Mouse (Mus musculus) midbrain, embryonic 11.5 days (tissue): ENCODE measurements at regions not wholly inside any gene's neighbourhood (a gene's known extent, or its start where the extent isn't known, plus 50 kb on each side); places are given as distances from the start of the nearest gene placed in this dataset.

ENCODE experiments used
- ATAC-seq: fragments of 200-750 bp; cut with Nextera tagmentation; 2 replicates; pipeline ENCODE4 v1.8.0; 2017; ENCODE audit warnings: moderate TSS enrichment, moderate library complexity; ENCODE audit not compliant: low FRiP score
- DNase-seq: peaks from one replicate; pipeline ENCODE4 v3.0.0; 2015; ENCODE audit warnings: low spot score; ENCODE audit errors: missing footprints
- H3K27ac ChIP-seq: fragments of 300-500 bp; sonication (generic); 2 replicates; pipeline ENCODE4 v1.5.1; 2014; ENCODE audit warnings: low read depth, low read length
- H3K27me3 ChIP-seq: fragments of 300-500 bp; sonication (generic); 2 replicates; pipeline ENCODE4 v1.6.1; 2014; ENCODE audit warnings: mild to moderate bottlenecking, low read length, moderate library complexity, mixed read lengths; ENCODE audit not compliant: control insufficient read depth, insufficient read depth
- H3K36me3 ChIP-seq: fragments of 300-500 bp; sonication (generic); 2 replicates; pipeline ENCODE4 v1.6.1; 2014; ENCODE audit warnings: mild to moderate bottlenecking, low read length, moderate library complexity, mixed read lengths; ENCODE audit not compliant: control insufficient read depth, insufficient read depth
- H3K4me1 ChIP-seq: fragments of 300-500 bp; sonication (generic); 2 replicates; pipeline ENCODE4 v1.6.1; 2014; ENCODE audit warnings: low read length; ENCODE audit not compliant: control insufficient read depth, insufficient read depth
- H3K4me2 ChIP-seq: fragments of 300-500 bp; sonication (generic); 2 replicates; pipeline ENCODE4 v1.6.1; 2014; ENCODE audit warnings: mild to moderate bottlenecking, moderate library complexity
- H3K4me3 ChIP-seq: fragments of 300-500 bp; sonication (generic); 2 replicates; pipeline ENCODE4 v1.5.1; 2014; ENCODE audit warnings: low read depth, low read length
- H3K9ac ChIP-seq: fragments of 300-500 bp; sonication (generic); 2 replicates; pipeline ENCODE4 v1.6.1; 2014; ENCODE audit warnings: low read length
- H3K9me3 ChIP-seq: fragments of 300-500 bp; sonication (generic); 2 replicates; pipeline ENCODE4 v1.6.1; 2016; ENCODE audit warnings: low read length; ENCODE audit not compliant: control insufficient read depth
- WGBS: fragments of 180-500 bp; shearing (Covaris S2); extraction: QIAGEN DNeasy Blood & Tissue Kit; methylation state at CpG from one replicate; pipeline ENCODE4 v1.1.7; 2014; 5-methylcytosine and 5-hydroxymethylcytosine counted together

DNA sequence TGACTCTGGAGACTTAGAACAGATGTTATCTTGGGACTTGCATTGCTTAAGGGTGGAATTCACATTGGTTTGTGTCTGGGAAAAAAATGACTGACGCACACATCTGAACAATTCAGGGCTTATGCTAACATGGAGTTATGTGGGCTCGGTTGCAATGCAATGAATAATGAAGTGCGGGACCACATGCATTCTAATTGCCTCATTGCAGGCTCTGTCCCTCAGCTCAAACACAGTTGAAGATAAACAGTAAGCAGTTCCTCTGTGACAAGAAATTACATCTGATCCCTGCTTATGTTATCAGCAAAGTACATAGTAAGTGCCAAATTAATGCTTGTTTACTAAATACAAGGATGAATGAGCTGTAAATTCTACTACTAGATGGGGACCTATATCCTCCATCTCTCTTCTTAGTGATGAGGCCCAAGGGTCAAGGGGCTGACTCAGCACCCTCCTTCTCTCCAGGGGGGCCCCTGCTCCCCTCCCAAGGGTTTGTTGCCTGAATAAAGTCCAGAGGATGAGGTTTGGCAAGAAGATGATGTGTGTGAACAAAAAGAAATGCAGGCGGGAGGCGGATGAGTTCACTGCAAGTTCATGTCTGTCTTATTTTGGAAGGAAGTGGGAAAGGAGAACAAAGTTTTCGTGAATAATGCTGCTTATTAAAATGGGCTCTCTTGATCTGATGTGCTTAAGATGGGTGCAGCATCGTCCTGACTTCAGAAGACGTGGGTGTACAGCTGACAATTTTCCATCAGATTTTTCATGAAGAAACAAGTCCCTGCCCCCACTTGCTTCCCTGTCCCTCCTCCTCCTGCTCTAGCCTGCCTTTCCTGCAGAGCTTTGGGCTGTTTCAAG, 533.1 kb downstream of the Shisa9 start:
- no peak overlapping the region for H3K27ac ChIP-seq
- ATAC-seq (no peak), DNase-seq (no peak)
- no peak overlapping the region for H3K4me2 ChIP-seq
- H3K36me3 ChIP-seq = no peaks in the 10 kb centered on the region
- H3K9ac ChIP-seq = no peak overlapping the region
- H3K4me3 ChIP-seq = no peak overlapping the region
- 82% methylated on average over 8 of the region's 8 CpGs for WGBS
- no peaks in the 10 kb centered on the region for H3K9me3 ChIP-seq
- H3K27me3 ChIP-seq = no peaks in the 10 kb centered on the region
- H3K4me1 ChIP-seq = no peaks in the 10 kb centered on the region

DNA sequence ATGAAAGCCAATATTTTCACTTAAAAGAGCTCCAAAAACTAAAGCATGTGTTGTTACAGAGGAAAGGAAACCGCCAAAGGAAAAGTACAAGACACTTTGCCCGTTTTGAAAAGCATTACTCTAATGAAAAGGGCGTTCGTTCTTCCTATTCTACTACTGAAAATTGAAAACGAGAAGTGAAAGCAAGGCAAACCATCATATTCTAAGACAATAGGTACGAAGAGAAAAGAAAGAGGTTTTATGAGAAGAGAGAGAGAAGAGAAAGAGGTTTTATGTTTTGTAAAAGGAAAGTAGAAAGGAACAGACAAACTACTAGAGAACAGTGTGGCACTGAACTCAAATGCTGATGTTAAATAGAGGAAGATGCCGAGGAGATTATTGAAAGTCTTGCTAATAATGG, 534.4 kb downstream of the Shisa9 start:
- no peak overlapping the region for H3K9ac ChIP-seq
- H3K4me2 ChIP-seq = no peak overlapping the region
- H3K27me3 ChIP-seq = no peaks in the 10 kb centered on the region
- H3K4me1 ChIP-seq = no peaks in the 10 kb centered on the region
- DNase-seq (no peak), ATAC-seq (no peak)
- H3K4me3 ChIP-seq = no peak overlapping the region
- H3K27ac ChIP-seq = no peak overlapping the region
- H3K36me3 ChIP-seq = no peaks in the 10 kb centered on the region
- H3K9me3 ChIP-seq = no peaks in the 10 kb centered on the region
- WGBS = 90% methylated on average over 7 of the region's 7 CpGs

DNA sequence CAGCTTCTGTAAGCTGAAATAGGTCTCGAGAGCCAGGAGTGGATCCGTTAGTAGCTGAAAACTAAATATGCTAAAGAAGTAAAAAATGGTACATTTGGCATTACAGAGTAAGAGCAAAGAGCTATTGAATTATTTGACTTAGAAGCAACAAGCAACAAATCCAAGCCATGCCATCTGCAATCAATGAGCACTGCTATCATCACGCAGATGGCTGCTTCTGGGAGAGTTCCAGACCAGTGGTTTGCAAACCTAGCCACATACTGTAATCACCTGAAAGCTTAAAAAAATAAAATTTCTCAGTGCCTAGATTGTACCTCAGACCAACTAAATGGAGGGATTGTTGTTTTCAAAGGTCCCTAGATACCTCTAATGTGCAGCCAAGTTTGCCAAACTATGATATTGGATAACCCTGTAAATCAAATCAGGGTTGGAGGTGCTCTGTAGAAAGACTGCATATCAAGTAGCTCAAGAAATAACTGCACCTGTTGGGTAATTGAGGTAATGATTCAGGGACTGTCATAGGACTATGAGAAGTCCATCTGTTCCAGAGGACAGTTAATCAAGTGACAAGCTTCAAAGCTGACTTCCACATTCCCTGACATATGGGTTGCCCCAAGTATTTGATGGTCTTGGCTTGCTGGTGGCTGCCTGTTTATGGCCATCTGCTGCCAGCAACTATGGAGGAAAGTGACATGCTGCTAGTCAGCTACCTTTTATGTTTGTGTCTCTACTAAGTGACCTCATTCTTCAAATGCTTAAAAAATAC, 538.0 kb downstream of the Shisa9 start:
- Histone ChIP-seq H3K4me3 (no peak overlapping the region), H3K4me1 (no peaks in the 10 kb centered on the region), H3K36me3 (no peaks in the 10 kb centered on the region), H3K9me3 (no peaks in the 10 kb centered on the region), H3K9ac (no peak overlapping the region), H3K27ac (no peak overlapping the region), H3K4me2 (no peak overlapping the region), H3K27me3 (no peaks in the 10 kb centered on the region)
- no peak for DNase-seq
- no peak for ATAC-seq
- WGBS = 84% methylated on average over 3 of the region's 3 CpGs

DNA sequence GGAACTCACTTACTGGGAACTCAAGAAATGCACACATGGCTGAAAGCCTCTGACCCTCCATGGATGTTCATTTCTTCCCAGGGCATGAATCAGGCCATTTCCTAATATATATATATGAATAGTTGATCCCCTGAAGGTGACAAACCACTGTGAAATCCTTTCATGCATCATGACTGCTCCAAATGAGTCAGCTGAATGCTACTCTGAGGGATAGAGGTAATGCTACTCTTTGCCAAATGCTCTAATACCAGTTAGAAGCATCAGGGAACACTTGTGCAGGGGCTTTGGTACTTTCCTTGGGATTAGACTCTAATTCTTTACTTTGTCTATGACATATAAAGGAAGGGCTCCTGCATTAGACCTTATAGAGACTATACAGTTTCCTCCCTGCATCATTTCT, 561.0 kb upstream of the Ercc4 start:
- Histone ChIP-seq H3K4me3 (no peak overlapping the region), H3K4me2 (no peak overlapping the region), H3K4me1 (no peaks in the 10 kb centered on the region), H3K9me3 (no peaks in the 10 kb centered on the region), H3K27me3 (no peaks in the 10 kb centered on the region), H3K27ac (no peak overlapping the region), H3K36me3 (no peaks in the 10 kb centered on the region), H3K9ac (no peak overlapping the region)
- no peak for DNase-seq
- no peak for ATAC-seq

DNA sequence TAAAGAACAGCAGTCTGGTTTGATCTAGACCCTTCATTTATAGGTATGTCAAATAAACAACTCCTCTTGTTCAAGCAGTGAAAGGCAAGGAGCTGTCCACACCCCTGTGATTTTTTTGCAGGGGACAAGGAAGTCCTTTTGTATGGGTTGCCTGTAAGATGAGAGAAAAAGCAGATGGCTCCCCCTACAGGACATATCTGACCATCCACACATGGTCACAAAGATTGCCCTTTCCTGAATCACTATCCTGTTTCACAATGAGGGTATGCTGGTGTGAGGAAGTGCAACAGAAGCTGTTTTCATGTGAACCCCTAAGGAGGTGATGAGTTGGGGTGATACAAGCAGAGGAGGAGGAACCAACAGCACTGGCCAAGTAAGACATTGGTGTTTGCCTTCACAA, 520.6 kb upstream of the Ercc4 start:
- DNase-seq = no peak

DNA sequence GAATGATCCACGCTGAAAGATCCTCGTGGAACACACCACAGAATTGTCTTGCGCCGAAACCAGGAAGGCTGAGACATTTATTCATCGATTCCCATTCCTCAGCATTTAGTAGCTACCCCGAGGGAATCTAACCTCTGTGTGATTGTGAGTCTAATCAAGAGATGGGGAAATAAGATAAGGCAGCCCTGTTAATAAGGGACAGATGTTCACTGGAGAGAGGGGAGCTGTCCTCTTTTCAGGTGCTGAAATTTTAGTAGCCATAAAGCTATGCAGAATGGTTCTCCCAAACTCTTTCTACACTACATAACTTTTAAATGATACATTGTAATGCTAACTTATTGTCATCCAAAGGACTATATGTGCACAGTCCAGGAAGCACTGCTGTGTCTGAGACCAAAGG, 501.2 kb upstream of the Ercc4 start:
- no peak overlapping the region for H3K9ac ChIP-seq
- WGBS = 76% methylated on average over 6 of the region's 6 CpGs
- peak; percentile 89 for DNase-seq

More for the DNA sequence above, 520.6 kb upstream of the Ercc4 start:
- no peaks in the 10 kb centered on the region for H3K36me3 ChIP-seq
- H3K4me1 ChIP-seq = no peaks in the 10 kb centered on the region
- H3K27me3 ChIP-seq = no peaks in the 10 kb centered on the region
- no peak for ATAC-seq
- H3K27ac ChIP-seq = no peak overlapping the region
- no peak overlapping the region for H3K4me3 ChIP-seq
- no peak overlapping the region for H3K4me2 ChIP-seq
- H3K9me3 ChIP-seq = no peaks in the 10 kb centered on the region
- H3K9ac ChIP-seq = no peak overlapping the region

DNA sequence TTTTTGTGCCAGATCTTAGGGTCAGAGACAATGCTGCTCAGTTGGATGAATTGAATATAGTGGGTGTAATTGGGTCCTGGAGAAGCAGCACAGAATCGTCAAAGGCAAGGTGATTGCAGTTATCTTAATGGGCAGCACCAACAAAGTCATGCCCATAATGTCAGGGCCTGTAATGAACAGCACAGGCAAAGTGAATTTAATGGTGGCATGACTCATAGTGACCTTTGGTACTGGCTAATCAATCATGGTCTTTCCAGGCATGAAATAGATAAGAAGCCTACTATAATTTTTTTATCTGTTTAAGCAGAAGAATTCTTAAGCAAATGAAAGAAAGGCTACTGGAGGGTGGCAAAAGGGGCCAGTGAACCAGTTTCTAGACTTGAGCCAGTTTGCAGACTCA, 498.4 kb upstream of the Ercc4 start:
- H3K9me3 ChIP-seq = no peaks in the 10 kb centered on the region
- DNase-seq = no peak
- no peaks in the 10 kb centered on the region for H3K36me3 ChIP-seq
- no peak overlapping the region for H3K9ac ChIP-seq
- H3K4me3 ChIP-seq = no peak overlapping the region
- no peak for ATAC-seq
- H3K27me3 ChIP-seq = no peaks in the 10 kb centered on the region
- no peaks in the 10 kb centered on the region for H3K4me1 ChIP-seq
- no peak overlapping the region for H3K27ac ChIP-seq
- WGBS = 76% methylated on average over 1 of the region's 1 CpGs
- no peak overlapping the region for H3K4me2 ChIP-seq

More for the DNA sequence above, 501.2 kb upstream of the Ercc4 start:
- H3K4me3 ChIP-seq = no peak overlapping the region
- H3K4me1 ChIP-seq = no peaks in the 10 kb centered on the region
- H3K9me3 ChIP-seq = no peaks in the 10 kb centered on the region
- H3K36me3 ChIP-seq = no peaks in the 10 kb centered on the region
- H3K4me2 ChIP-seq = no peak overlapping the region
- no peaks in the 10 kb centered on the region for H3K27me3 ChIP-seq
- H3K27ac ChIP-seq = no peak overlapping the region
- ATAC-seq = no peak

DNA sequence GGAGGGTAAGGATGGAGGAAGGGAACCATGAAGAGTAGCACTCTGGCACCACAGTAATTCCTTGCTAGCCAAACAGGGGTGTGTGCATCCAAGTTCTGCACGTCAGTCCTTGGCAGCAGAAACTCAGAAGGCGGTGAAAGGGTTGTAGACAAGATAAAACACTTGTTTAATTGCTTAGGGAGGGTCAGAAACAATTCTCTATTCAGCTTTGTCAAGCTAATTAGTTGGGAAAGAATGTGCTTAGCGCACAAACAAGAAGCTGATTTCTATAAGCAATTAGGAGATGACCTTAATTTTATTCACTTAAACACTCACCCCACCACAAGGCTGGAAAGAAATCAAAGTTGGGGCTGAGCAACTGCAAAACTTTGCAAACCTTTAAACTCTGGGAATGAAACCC, 491.7 kb upstream of the Ercc4 start:
- ATAC-seq = no peak
- Histone ChIP-seq H3K27ac (no peak overlapping the region), H3K4me3 (no peak overlapping the region), H3K9ac (no peak overlapping the region), H3K4me2 (no peak overlapping the region), H3K27me3 (no peaks in the 10 kb centered on the region), H3K4me1 (no peaks in the 10 kb centered on the region), H3K36me3 (no peaks in the 10 kb centered on the region), H3K9me3 (no peaks in the 10 kb centered on the region)
- WGBS = 71% methylated on average over 3 of the region's 3 CpGs
- DNase-seq = no peak

DNA sequence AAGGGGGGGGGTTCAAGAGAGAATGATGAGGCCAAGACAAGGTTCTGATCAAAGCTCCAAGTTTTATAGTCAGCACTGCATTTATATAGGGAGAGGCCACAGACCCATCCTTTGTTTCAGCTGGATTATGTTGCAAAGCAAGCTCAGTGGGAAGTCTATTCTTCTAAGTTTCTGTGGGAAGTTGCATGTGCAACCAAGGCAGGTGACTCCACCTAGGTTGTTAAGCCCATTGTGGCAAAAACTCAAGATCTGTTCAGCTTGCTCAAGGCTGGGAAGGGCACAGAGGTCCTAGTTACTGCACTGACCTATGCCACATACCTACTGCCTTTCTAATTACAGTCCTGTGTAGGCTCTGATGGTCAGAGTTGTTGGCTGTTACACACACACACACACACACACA, 477.0 kb upstream of the Ercc4 start:
- ATAC-seq (no peak), DNase-seq (no peak)
- Histone ChIP-seq H3K4me3 (no peak overlapping the region), H3K9me3 (no peaks in the 10 kb centered on the region), H3K27me3 (no peaks in the 10 kb centered on the region), H3K9ac (no peak overlapping the region), H3K4me2 (no peak overlapping the region), H3K4me1 (no peaks in the 10 kb centered on the region), H3K27ac (no peak overlapping the region), H3K36me3 (no peaks in the 10 kb centered on the region)
